Mouse (Mus musculus): Measurements from ENCODE around the gene Tbc1d1. TPM values are rescaled to one million over a fixed set of nuclear protein-coding genes. Genes with fewer than 3 reads are reported as not detected.

The Tbc1d1 gene
- polyA plus RNA-seq, 1 experiment from 2014 or later: 59.4 TPM

GRCm38 (mm10) chr5:64235250-64235649, 79.1 kb downstream of the Tbc1d1 start:
- Histone ChIP-seq H3K4me1 (replicated peaks; ENCODE audit: control insufficient read depth, insufficient read depth, low read length) (peaks cover 28% of the 10 kb centered on the region), H3K9ac (ENCODE audit: low read depth, low read length) (no peak overlapping the region), H3K36me3 (ENCODE audit: control insufficient read depth, insufficient read depth) (no peaks in the 10 kb centered on the region), H3K4me2 (replicated peaks; ENCODE audit: low read depth) (no peak overlapping the region), H3K27me3 (replicated peaks; ENCODE audit: control insufficient read depth, insufficient read depth, low read length) (no peaks in the 10 kb centered on the region), H3K27ac (ENCODE audit: low read depth, low read length) (no peak overlapping the region), H3K4me3 (ENCODE audit: low read depth, low read length) (no peak overlapping the region), H3K9me3 (ENCODE audit: control insufficient read depth) (no peaks in the 10 kb centered on the region)
- WGBS: 49% methylated on average over 3 of the region's 3 CpGs
- TF ChIP-seq CTCF (IDR thresholded peaks at IDR 0.05; ENCODE audit: low read depth): no peak
- no peak for ATAC-seq

- Histone ChIP-seq H3K9ac (ENCODE audit: low read depth, low read length) (no peak overlapping the region), H3K27me3 (replicated peaks; ENCODE audit: control insufficient read depth, insufficient read depth, low read length) (no peaks in the 10 kb centered on the region), H3K27ac (ENCODE audit: low read depth, low read length) (no peak overlapping the region), H3K4me1 (replicated peaks; ENCODE audit: control insufficient read depth, insufficient read depth, low read length) (peaks cover 36% of the 10 kb centered on the region), H3K4me2 (replicated peaks; ENCODE audit: low read depth) (no peak overlapping the region), H3K9me3 (ENCODE audit: control insufficient read depth) (no peaks in the 10 kb centered on the region), H3K36me3 (ENCODE audit: control insufficient read depth, insufficient read depth) (no peaks in the 10 kb centered on the region), H3K4me3 (ENCODE audit: low read depth, low read length) (no peak overlapping the region)
- no peak for TF ChIP-seq CTCF (IDR thresholded peaks at IDR 0.05; ENCODE audit: low read depth)
- WGBS: 73% methylated on average over 7 of the region's 7 CpGs
- no peak for ATAC-seq
Measured at GRCm38 (mm10) chr5:64236561-64236960, 80.5 kb downstream of the Tbc1d1 start.

DNA sequence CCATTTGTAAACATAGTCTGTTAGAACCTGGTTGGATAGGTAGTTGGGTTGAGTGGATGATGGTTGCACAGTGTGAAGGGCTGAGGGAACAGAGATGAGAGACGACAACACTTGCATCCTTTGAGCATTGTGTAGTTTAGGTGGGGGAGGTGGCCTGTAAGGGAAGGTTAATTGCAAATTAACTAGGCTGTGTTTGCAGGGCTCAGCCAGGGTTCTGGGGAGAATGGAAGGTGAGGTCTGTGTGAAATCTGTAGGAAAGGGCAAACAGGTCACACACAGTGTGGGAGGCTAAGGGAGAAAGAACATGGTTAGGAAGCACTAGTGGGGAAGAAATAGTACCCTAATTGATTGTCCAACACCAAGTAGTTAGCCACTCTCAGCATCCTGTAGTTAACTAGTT, 81.2 kb downstream of the Tbc1d1 start:
- Histone ChIP-seq H3K4me1 (replicated peaks; ENCODE audit: control insufficient read depth, insufficient read depth, low read length) (peaks cover 33% of the 10 kb centered on the region), H3K36me3 (ENCODE audit: control insufficient read depth, insufficient read depth) (no peaks in the 10 kb centered on the region), H3K9me3 (ENCODE audit: control insufficient read depth) (no peaks in the 10 kb centered on the region), H3K27ac (ENCODE audit: low read depth, low read length) (no peak overlapping the region), H3K9ac (ENCODE audit: low read depth, low read length) (no peak overlapping the region), H3K4me2 (replicated peaks; ENCODE audit: low read depth) (no peak overlapping the region), H3K27me3 (replicated peaks; ENCODE audit: control insufficient read depth, insufficient read depth, low read length) (no peaks in the 10 kb centered on the region), H3K4me3 (ENCODE audit: low read depth, low read length) (no peak overlapping the region)
- no peak for ATAC-seq
- 40% methylated on average over 1 of the region's 1 CpGs for WGBS
- no peak for TF ChIP-seq CTCF (IDR thresholded peaks at IDR 0.05; ENCODE audit: low read depth)

- H3K4me1 ChIP-seq (replicated peaks; ENCODE audit: control insufficient read depth, insufficient read depth, low read length): peaks cover 33% of the 10 kb centered on the region
Measured at GRCm38 (mm10) chr5:64237693-64238092, 81.6 kb downstream of the Tbc1d1 start.

DNA sequence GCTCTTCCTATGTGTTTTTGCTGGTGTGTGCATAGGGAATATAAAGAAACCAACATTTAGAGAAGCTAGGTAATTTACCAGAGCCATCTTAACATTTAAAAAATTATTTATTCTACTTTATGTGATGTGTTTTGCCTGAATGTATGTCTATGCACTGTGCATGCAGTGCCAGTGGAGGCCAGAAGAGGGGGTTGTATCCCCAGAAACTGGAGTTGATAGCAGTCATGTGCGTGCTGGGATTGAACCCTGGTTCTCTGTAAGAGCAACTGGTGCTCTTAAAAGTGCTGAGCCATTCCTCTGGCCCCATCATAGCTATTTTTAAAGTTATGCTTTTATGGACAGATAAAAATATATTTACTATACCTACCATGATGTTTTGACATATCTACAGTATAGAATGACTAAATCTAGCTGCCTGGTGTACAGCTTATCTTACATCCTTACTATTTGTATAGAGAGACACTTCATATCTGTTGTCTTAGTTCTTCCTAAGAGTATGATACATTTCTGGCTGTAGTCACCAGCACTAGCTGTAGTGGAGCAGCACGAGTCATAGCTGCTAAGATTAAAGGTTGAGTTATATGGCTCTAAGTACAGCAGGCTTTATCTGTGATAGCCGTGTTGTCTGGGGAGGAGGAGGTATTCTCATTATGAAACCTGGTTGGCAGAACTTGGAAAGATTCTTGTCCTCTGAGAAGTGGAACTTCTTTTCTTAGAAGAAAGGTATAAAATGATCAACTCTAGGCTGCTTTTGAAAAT, 83.0 kb downstream of the Tbc1d1 start:
- Histone ChIP-seq H3K27ac (ENCODE audit: low read depth, low read length) (peak overlapping the region; percentile 22), H3K4me2 (replicated peaks; ENCODE audit: low read depth) (no peak overlapping the region), H3K9me3 (ENCODE audit: control insufficient read depth) (no peaks in the 10 kb centered on the region), H3K9ac (ENCODE audit: low read depth, low read length) (no peak overlapping the region), H3K4me3 (ENCODE audit: low read depth, low read length) (no peak overlapping the region), H3K36me3 (ENCODE audit: control insufficient read depth, insufficient read depth) (no peaks in the 10 kb centered on the region), H3K27me3 (replicated peaks; ENCODE audit: control insufficient read depth, insufficient read depth, low read length) (no peaks in the 10 kb centered on the region), H3K4me1 (replicated peaks; ENCODE audit: control insufficient read depth, insufficient read depth, low read length) (peaks cover 40% of the 10 kb centered on the region)
- 36% methylated on average over 3 of the region's 3 CpGs for whole genome bisulfite sequencing
- ATAC-seq: peak; percentile 83
- peak; percentile 72 for TF ChIP-seq CTCF (IDR thresholded peaks at IDR 0.05; ENCODE audit: low read depth)

More at GRCm38 (mm10) chr5:64237693-64238092, 81.6 kb downstream of the Tbc1d1 start:
- H3K27ac ChIP-seq (ENCODE audit: low read depth, low read length): no peak overlapping the region
- ATAC-seq: no peak
- no peak overlapping the region for H3K4me2 ChIP-seq (replicated peaks; ENCODE audit: low read depth)
- no peak for TF ChIP-seq CTCF (IDR thresholded peaks at IDR 0.05; ENCODE audit: low read depth)
- no peak overlapping the region for H3K4me3 ChIP-seq (ENCODE audit: low read depth, low read length)
- no peaks in the 10 kb centered on the region for H3K36me3 ChIP-seq (ENCODE audit: control insufficient read depth, insufficient read depth)
- 57% methylated on average over 3 of the region's 3 CpGs for WGBS
- no peak overlapping the region for H3K9ac ChIP-seq (ENCODE audit: low read depth, low read length)
- no peaks in the 10 kb centered on the region for H3K27me3 ChIP-seq (replicated peaks; ENCODE audit: control insufficient read depth, insufficient read depth, low read length)
- H3K9me3 ChIP-seq (ENCODE audit: control insufficient read depth): no peaks in the 10 kb centered on the region

DNA sequence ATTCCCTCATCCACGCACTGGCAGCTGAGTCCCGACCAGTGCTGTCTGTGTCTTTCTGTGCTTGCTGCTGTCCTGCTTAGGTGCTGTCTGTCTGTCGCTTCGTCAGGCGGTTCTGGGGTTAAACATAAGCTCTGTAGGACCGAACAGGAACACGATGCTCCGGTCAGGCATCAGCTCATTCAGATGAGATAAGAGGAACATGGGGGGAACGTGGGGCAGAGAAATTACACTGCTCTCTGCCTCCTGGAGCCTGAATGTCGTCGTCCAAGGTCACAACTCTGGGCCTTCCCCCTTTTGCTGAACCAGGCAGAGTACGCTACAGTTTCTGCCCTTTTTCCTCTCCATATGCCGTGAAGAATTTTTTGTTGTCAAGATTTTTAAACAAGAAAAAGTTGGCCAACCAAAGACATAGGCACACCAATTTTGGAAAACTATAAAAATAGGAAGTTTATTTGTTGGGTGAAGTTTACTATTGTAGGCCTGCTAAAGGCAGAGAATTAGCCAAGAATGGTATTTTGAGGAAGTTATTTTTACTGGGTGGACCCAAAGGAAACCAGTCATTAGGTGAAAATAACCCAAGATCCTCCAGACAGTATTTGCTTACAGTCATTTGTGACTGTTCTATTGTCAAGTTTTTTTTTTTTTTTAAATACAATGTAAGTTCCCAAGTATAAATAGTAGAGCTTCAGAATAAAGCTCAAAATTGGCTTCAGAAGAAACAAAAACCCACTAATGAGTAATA, 85.0 kb downstream of the Tbc1d1 start:
- Histone ChIP-seq H3K4me2 (replicated peaks; ENCODE audit: low read depth) (0 out of 2 replicates have a peak overlapping the region, but pooled peaks have one; percentile 6), H3K9me3 (ENCODE audit: control insufficient read depth) (no peaks in the 10 kb centered on the region), H3K27me3 (replicated peaks; ENCODE audit: control insufficient read depth, insufficient read depth, low read length) (no peaks in the 10 kb centered on the region), H3K36me3 (ENCODE audit: control insufficient read depth, insufficient read depth) (no peaks in the 10 kb centered on the region), H3K9ac (ENCODE audit: low read depth, low read length) (no peak overlapping the region), H3K4me3 (ENCODE audit: low read depth, low read length) (no peak overlapping the region), H3K4me1 (replicated peaks; ENCODE audit: control insufficient read depth, insufficient read depth, low read length) (peaks cover 23% of the 10 kb centered on the region), H3K27ac (ENCODE audit: low read depth, low read length) (peak overlapping the region; percentile 46; the same call in 1 of the 2 replicates)
- no peak for TF ChIP-seq CTCF (IDR thresholded peaks at IDR 0.05; ENCODE audit: low read depth)
- ATAC-seq: no peak
- 37% methylated on average over 13 of the region's 13 CpGs for WGBS

All from intestine, postnatal 0 days (tissue).